Mouse (Mus musculus) liver, embryonic 14.5 days (tissue): ENCODE results near the gene B3gnt8. TPM values are rescaled to one million over a fixed set of nuclear protein-coding genes. Genes with fewer than 3 reads are reported as not detected.
"Not testable (repeated sequence)": the region's sequence is repeated elsewhere in the genome, so short reads cannot be mapped to it uniquely, and the experiment has no call there.

ENCODE experiments used
- ATAC-seq: fragments of 200-750 bp; cut with Nextera tagmentation; 2 replicates; pipeline ENCODE4 v1.8.0; 2017; ENCODE audit warnings: moderate number of reproducible peaks, mild to moderate bottlenecking, moderate library complexity; ENCODE audit not compliant: insufficient read depth
- DNase-seq, 3 experiments: peaks; one replicate each; pipeline ENCODE4 v3.0.0-alpha.2; 2012 to 2013; ENCODE audit warnings: low read depth in 3 of 3, low spot score in 3 of 3
- H3K27ac ChIP-seq: fragments of 300-500 bp; sonication (generic); 2 replicates; pipeline ENCODE4 v1.5.1; 2014; ENCODE audit warnings: moderate library complexity, mild to moderate bottlenecking, control low read depth, inconsistent platforms
- H3K27me3 ChIP-seq: fragments of 300-500 bp; sonication (generic); 2 replicates; pipeline ENCODE4 v1.6.1; 2014; ENCODE audit warnings: mild to moderate bottlenecking, low read length, moderate library complexity; ENCODE audit not compliant: control insufficient read depth, insufficient read depth
- H3K36me3 ChIP-seq: fragments of 300-500 bp; sonication (generic); replicated peaks from 2 replicates; pipeline ENCODE4 v1.6.1; 2014; ENCODE audit warnings: low read depth; ENCODE audit not compliant: control insufficient read depth, insufficient read depth
- H3K4me1 ChIP-seq, 2 experiments: fragments of 200-500 bp in 1 of 2; fragments of 300-500 bp in 1 of 2; sonication (generic) in 1 of 2; replicated peaks; 2 replicates each; pipeline ENCODE4 v1.6.1; 2012 to 2014; ENCODE audit warnings: antibody characterized with exemption in 1 of 2, inconsistent platforms in 1 of 2, low read length in 1 of 2; ENCODE audit not compliant: control insufficient read depth in 2 of 2, insufficient read depth in 2 of 2
- H3K4me2 ChIP-seq: fragments of 300-500 bp; sonication (generic); 2 replicates; pipeline ENCODE4 v1.6.1; 2014; ENCODE audit warnings: low read depth, mild to moderate bottlenecking, control low read depth, moderate library complexity
- H3K4me3 ChIP-seq, 2 experiments: fragments of 200-500 bp in 1 of 2; fragments of 300-500 bp in 1 of 2; sonication (generic) in 1 of 2; 2 replicates each; pipeline ENCODE4 v1.5.1; 2012 to 2014; ENCODE audit warnings: low read depth in 2 of 2, low read length in 2 of 2, mild to moderate bottlenecking in 2 of 2, control low read depth in 1 of 2, inconsistent platforms in 1 of 2, moderate library complexity in 1 of 2; ENCODE audit not compliant: insufficient read depth in 1 of 2
- H3K9ac ChIP-seq: fragments of 300-500 bp; sonication (generic); replicated peaks from 2 replicates; pipeline ENCODE4 v1.6.1; 2014; ENCODE audit warnings: mild to moderate bottlenecking, control low read depth, moderate library complexity
- H3K9me3 ChIP-seq: fragments of 300-500 bp; sonication (generic); 2 replicates; pipeline ENCODE4 v1.6.1; 2016; ENCODE audit warnings: low read length, mixed read lengths; ENCODE audit not compliant: control insufficient read depth
- CTCF ChIP-seq: IDR thresholded peaks from 2 replicates; pipeline ENCODE4 v1.5.1; 2016; ENCODE audit warnings: antibody characterized with exemption, low read depth, control low read depth
- EP300 ChIP-seq: IDR thresholded peaks from 2 replicates; pipeline ENCODE4 v1.6.1; 2016; ENCODE audit warnings: antibody characterized with exemption, low read depth
- WGBS: fragments of 180-500 bp; shearing (Covaris S2); extraction: QIAGEN DNeasy Blood & Tissue Kit; methylation state at CpG from one replicate; pipeline ENCODE4 v1.1.7; 2014; ENCODE audit not compliant: insufficient replicate concordance; 5-methylcytosine and 5-hydroxymethylcytosine counted together
- polyA plus RNA-seq, 2 experiments: library from polyadenylated mRNA; depleted of rRNA in 1 of 2; stranded (reverse) in 1 of 2; unstranded in 1 of 2; fragments of >200 nt; fragmentation: Nextera tagmentation in 1 of 2; extraction: Ambion mirVana in 1 of 2; gene quantifications; 2 replicates each; pipeline versions ENCODE4 v1.2.1 to v1.2.3; 2012 to 2014

B3gnt8 gene
- polyA plus RNA-seq (2012; rRNA removed) = 1.6 TPM in 2 replicates
- polyA plus RNA-seq (2014; fragmentation: Nextera tagmentation; extraction: Ambion mirVana) = 0.72 and 0.81 TPM in 2 replicates

DNA sequence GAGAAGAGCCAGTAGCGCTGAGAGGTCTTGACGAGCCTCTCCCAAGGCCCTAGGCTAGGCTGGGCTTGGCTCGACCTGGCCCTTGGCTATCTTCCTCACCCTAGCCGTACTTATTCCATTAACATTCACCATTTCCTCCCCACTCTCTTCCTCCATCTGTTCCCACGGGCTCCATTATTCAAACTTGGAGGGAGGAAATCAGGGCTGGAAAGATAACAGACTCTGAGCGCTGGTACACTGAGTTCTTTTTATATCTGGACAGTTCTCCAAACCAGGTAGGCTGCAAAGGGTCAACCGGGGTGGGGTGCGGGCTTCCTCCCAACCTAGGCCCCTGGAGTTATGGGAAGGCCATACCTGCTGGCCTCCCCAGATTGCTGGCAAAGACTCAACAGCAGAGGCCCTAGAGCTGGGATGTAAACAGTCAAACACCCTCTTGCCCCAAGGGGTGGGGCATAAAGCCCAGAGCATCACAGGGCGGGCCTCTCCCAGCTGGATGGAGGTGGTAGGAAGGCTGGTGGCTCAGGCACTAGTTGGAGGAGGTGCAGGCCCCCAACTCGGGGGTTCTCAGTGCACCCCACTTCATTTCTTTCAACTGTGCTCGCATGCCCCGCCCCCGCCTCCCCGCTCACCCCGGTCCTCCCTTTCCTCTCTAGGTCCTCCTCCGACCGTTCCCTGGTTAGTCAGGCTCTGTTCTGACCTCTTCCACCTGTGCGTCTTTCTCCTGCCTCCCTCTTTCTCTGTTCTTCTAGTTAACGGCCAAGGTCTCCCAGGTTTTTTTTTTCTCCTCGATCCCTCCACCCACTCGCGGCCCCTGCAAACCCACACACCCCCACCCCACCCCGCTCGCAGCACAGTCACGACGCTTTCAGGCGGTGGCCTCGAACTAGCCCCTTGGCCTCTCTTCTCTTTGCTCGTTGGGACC is at the start of gene B3gnt8:
TSS of gene B3gnt8 (plus strand) at position 146 of the 922 bp plus-strand sequence.
- Histone ChIP-seq H3K4me3 (peak within 1 kb of the TSS; percentile 36 to 48), H3K27me3 (no peaks in the 10 kb centered on the region), H3K36me3 (no peaks in the 10 kb centered on the region), H3K4me2 (peak within 1 kb of the TSS; percentile 74), H3K9me3 (no peaks in the 10 kb centered on the region), H3K4me1 (peaks cover 7 to 11% of the 10 kb centered on the region in 2 experiments), H3K27ac (no peak within 1 kb of the TSS), H3K9ac (peak within 1 kb of the TSS; percentile 32)
- DNase-seq (no peak), ATAC-seq (peak; percentile 46; the same call in 1 of the 2 replicates)
- TF ChIP-seq CTCF (no peak), EP300 (no peak)
- WGBS = 13% methylated on average over 29 of the region's 29 CpGs

DNA sequence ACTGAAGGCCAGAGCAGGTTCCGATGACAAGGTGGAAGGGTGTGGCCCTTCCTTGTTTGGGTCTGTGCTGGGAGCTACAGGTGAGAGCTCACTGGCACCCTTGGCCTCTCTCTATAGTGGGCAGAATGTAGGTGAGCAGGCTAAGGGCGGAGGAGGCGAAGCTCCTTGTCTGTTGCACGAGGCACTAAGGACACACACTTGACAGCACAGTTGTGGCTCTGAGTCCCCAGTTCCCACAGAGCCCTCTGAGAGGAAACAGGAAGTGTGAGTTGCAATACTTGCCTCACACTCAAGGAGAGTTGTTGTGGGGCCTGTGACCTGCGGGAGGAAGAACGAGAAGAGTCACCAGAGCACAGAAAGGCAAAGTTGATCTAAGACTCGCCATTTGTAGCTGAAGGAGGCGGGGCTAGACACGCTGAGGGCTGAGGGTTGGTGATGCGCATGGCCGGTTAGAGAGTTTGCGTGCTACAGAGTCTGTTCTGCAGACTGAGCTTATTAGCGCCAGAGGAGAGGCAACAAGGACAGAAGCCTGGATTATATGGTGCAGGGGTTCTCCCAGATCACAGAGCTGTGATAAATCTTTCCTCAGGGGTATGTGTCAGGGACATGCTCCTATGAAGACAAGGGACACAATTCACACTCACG is 49.5 kb upstream of the B3gnt8 start:
- not testable (repeated sequence) for H3K36me3 ChIP-seq, H3K9ac ChIP-seq, H3K9me3 ChIP-seq, ATAC-seq, H3K27me3 ChIP-seq, H3K4me2 ChIP-seq, H3K27ac ChIP-seq, H3K4me1 ChIP-seq, DNase-seq, H3K4me3 ChIP-seq
- WGBS = 58% methylated on average over 12 of the region's 14 CpGs

- H3K27ac ChIP-seq = no peak overlapping the region
- no peak overlapping the region for H3K9ac ChIP-seq
- no peaks in the 10 kb centered on the region; a peak in 1 of 4 replicates for H3K4me1 ChIP-seq
- WGBS = 49% methylated on average over 10 of the region's 10 CpGs
- no peak overlapping the region for H3K4me2 ChIP-seq
- no peaks in the 10 kb centered on the region for H3K9me3 ChIP-seq
- H3K36me3 ChIP-seq = no peaks in the 10 kb centered on the region
- no peaks in the 10 kb centered on the region for H3K27me3 ChIP-seq
- no peak for TF ChIP-seq EP300
- TF ChIP-seq CTCF = no peak
- no peak overlapping the region for H3K4me3 ChIP-seq
- DNase-seq (no peak), ATAC-seq (no peak)
These were observed 47.0 kb upstream of the B3gnt8 start for GRCm38 (mm10) chr7:25579441-25579840.

DNA sequence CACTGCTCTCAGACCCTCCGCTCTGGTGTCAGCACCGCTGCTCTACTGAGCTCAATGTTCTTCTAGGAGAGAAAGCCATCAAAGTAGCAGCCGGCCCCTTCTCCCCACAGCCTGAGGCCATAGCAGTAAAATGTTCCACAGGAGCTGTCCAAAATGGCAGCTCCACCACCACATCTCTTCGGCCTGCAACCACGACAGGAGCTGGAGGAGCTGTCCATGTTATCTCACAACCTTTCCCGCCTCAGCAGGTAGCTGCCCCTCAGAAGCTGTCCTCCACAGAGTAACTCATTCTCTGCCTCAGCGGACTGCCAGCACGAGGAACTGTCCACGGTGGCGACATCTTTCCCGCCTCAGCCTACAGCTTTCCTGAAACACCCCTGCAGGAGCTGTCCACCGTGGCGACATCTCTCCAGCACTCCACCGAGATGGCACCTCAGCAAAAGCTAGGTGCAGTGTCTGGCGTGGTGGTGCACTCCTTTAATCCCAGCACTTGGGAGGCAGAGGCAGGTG is 44.1 kb upstream of the B3gnt8 start:
- no peaks in the 10 kb centered on the region for H3K9me3 ChIP-seq
- DNase-seq (no peak), ATAC-seq (no peak)
- H3K27me3 ChIP-seq = no peaks in the 10 kb centered on the region
- no peaks in the 10 kb centered on the region for H3K36me3 ChIP-seq
- TF ChIP-seq CTCF = no peak
- TF ChIP-seq EP300 = no peak
- H3K4me2 ChIP-seq = no peak overlapping the region
- H3K9ac ChIP-seq = no peak overlapping the region
- no peak overlapping the region for H3K4me3 ChIP-seq
- H3K27ac ChIP-seq = no peak overlapping the region
- 67% methylated on average over 15 of the region's 15 CpGs for WGBS
- no peaks in the 10 kb centered on the region for H3K4me1 ChIP-seq

GRCm38 (mm10) chr7:25584651-25585050 is 41.8 kb upstream of the B3gnt8 start:
- Histone ChIP-seq H3K4me3 (no peak overlapping the region), H3K4me2 (no peak overlapping the region), H3K27me3 (no peaks in the 10 kb centered on the region), H3K9me3 (no peaks in the 10 kb centered on the region), H3K36me3 (no peaks in the 10 kb centered on the region), H3K4me1 (no peaks in the 10 kb centered on the region), H3K9ac (no peak overlapping the region), H3K27ac (no peak overlapping the region)
- TF ChIP-seq EP300 (no peak), CTCF (no peak)
- ATAC-seq (no peak), DNase-seq (no peak)
- 57% methylated on average over 5 of the region's 5 CpGs for WGBS
